Mouse (Mus musculus): Measurements from ENCODE around the gene Cpa2. TPM values are rescaled to one million over a fixed set of nuclear protein-coding genes. Genes with fewer than 3 reads are reported as not detected.

Gene Cpa2
- polyA plus RNA-seq, 1 experiment from 2014 or later = 6.6 TPM

GRCm38 (mm10) chr6:30589819-30590218, 48.4 kb downstream of the Cpa2 start:
- Histone ChIP-seq H3K36me3 (no peaks in the 10 kb centered on the region), H3K27ac (peak overlapping the region; percentile 38), H3K4me3 (no peak overlapping the region), H3K4me1 (0 out of 2 replicates have a peak, but pooled peaks cover 2% of the 10 kb centered on the region), H3K27me3 (no peaks in the 10 kb centered on the region), H3K9me3 (no peaks in the 10 kb centered on the region), H3K9ac (no peak overlapping the region), H3K4me2 (no peak overlapping the region)
- peak; percentile 36; the same call in 1 of the 2 replicates for ATAC-seq (ENCODE audit: borderline replicate concordance, extremely low read depth, low FRiP score, low TSS enrichment)
- 16% methylated on average over 2 of the region's 2 CpGs for WGBS

GRCm38 (mm10) chr6:30591851-30592404, 50.5 kb downstream of the Cpa2 start:
- Histone ChIP-seq H3K9me3 (no peaks in the 10 kb centered on the region), H3K4me1 (peaks cover 14% of the 10 kb centered on the region; the same call in 1 of the 2 replicates), H3K4me3 (no peak overlapping the region), H3K27me3 (no peaks in the 10 kb centered on the region), H3K27ac (no peak overlapping the region), H3K9ac (no peak overlapping the region), H3K36me3 (no peaks in the 10 kb centered on the region), H3K4me2 (no peak overlapping the region)
- WGBS = 44% methylated on average over 5 of the region's 5 CpGs
- no peak for ATAC-seq (ENCODE audit: borderline replicate concordance, extremely low read depth, low FRiP score, low TSS enrichment)

- H3K9ac ChIP-seq = no peak overlapping the region
- H3K4me1 ChIP-seq = peaks cover 17% of the 10 kb centered on the region; the same call in 1 of the 2 replicates
- H3K27ac ChIP-seq = no peak overlapping the region
- no peak for ATAC-seq (ENCODE audit: borderline replicate concordance, extremely low read depth, low FRiP score, low TSS enrichment)
- H3K4me2 ChIP-seq = no peak overlapping the region
- 78% methylated on average over 10 of the region's 10 CpGs for WGBS
- H3K36me3 ChIP-seq = no peaks in the 10 kb centered on the region
- H3K9me3 ChIP-seq = no peaks in the 10 kb centered on the region
- H3K27me3 ChIP-seq = no peaks in the 10 kb centered on the region
- H3K4me3 ChIP-seq = no peak overlapping the region
Measured at GRCm38 (mm10) chr6:30592417-30592974, 51.1 kb downstream of the Cpa2 start.

- Histone ChIP-seq H3K9me3 (no peaks in the 10 kb centered on the region), H3K4me3 (no peak overlapping the region), H3K36me3 (no peaks in the 10 kb centered on the region), H3K4me1 (peaks cover 15% of the 10 kb centered on the region; the same call in 1 of the 2 replicates), H3K27me3 (no peaks in the 10 kb centered on the region), H3K4me2 (no peak overlapping the region), H3K9ac (no peak overlapping the region), H3K27ac (no peak overlapping the region)
- WGBS = 60% methylated on average over 7 of the region's 7 CpGs
- no peak for ATAC-seq (ENCODE audit: borderline replicate concordance, extremely low read depth, low FRiP score, low TSS enrichment)
Measured at GRCm38 (mm10) chr6:30594364-30594763, 53.0 kb downstream of the Cpa2 start.

- H3K27ac ChIP-seq = peak overlapping the region; percentile 72
- no peak overlapping the region for H3K4me3 ChIP-seq
- no peak overlapping the region for H3K4me2 ChIP-seq
- H3K9ac ChIP-seq = no peak overlapping the region
- peak; percentile 77 for ATAC-seq (ENCODE audit: borderline replicate concordance, extremely low read depth, low FRiP score, low TSS enrichment)
- H3K9me3 ChIP-seq = no peaks in the 10 kb centered on the region
- WGBS = 59% methylated on average over 8 of the region's 8 CpGs
- no peaks in the 10 kb centered on the region for H3K36me3 ChIP-seq
- H3K4me1 ChIP-seq = peaks cover 15% of the 10 kb centered on the region; the same call in 1 of the 2 replicates
- no peaks in the 10 kb centered on the region for H3K27me3 ChIP-seq
Measured at GRCm38 (mm10) chr6:30596230-30596898, 55.0 kb downstream of the Cpa2 start.

- no peaks in the 10 kb centered on the region for H3K9me3 ChIP-seq
- WGBS = 64% methylated on average over 3 of the region's 3 CpGs
Measured at GRCm38 (mm10) chr6:30600033-30600432, 58.7 kb downstream of the Cpa2 start.

GRCm38 (mm10) chr6:30600995-30601394, 59.6 kb downstream of the Cpa2 start:
- H3K27ac ChIP-seq = no peak overlapping the region
- H3K4me1 ChIP-seq = peaks cover 9% of the 10 kb centered on the region; the same call in 1 of the 2 replicates
- no peak for ATAC-seq (ENCODE audit: borderline replicate concordance, extremely low read depth, low FRiP score, low TSS enrichment)
- WGBS = 76% methylated on average over 1 of the region's 1 CpGs
- H3K4me2 ChIP-seq = no peak overlapping the region
- H3K27me3 ChIP-seq = no peaks in the 10 kb centered on the region
- H3K4me3 ChIP-seq = no peak overlapping the region
- H3K36me3 ChIP-seq = no peaks in the 10 kb centered on the region
- H3K9ac ChIP-seq = no peak overlapping the region
- no peaks in the 10 kb centered on the region for H3K9me3 ChIP-seq

More at GRCm38 (mm10) chr6:30600033-30600432, 58.7 kb downstream of the Cpa2 start:
- no peak overlapping the region for H3K27ac ChIP-seq
- peaks cover 15% of the 10 kb centered on the region; the same call in 1 of the 2 replicates for H3K4me1 ChIP-seq
- no peak overlapping the region for H3K9ac ChIP-seq
- no peaks in the 10 kb centered on the region for H3K36me3 ChIP-seq
- ATAC-seq (ENCODE audit: borderline replicate concordance, extremely low read depth, low FRiP score, low TSS enrichment) = no peak
- H3K4me2 ChIP-seq = no peak overlapping the region
- no peak overlapping the region for H3K4me3 ChIP-seq
- H3K27me3 ChIP-seq = no peaks in the 10 kb centered on the region

- H3K4me3 ChIP-seq = no peak overlapping the region
- H3K4me2 ChIP-seq = no peak overlapping the region
- no peaks in the 10 kb centered on the region for H3K27me3 ChIP-seq
- 72% methylated on average over 7 of the region's 7 CpGs for WGBS
- no peak overlapping the region for H3K9ac ChIP-seq
- H3K36me3 ChIP-seq = no peaks in the 10 kb centered on the region
- H3K27ac ChIP-seq = no peak overlapping the region
- no peak for ATAC-seq (ENCODE audit: borderline replicate concordance, extremely low read depth, low FRiP score, low TSS enrichment)
- H3K4me1 ChIP-seq = no peaks in the 10 kb centered on the region
- no peaks in the 10 kb centered on the region for H3K9me3 ChIP-seq
Measured at GRCm38 (mm10) chr6:30604342-30604867, 63.0 kb downstream of the Cpa2 start.

- no peak overlapping the region for H3K4me2 ChIP-seq
- no peaks in the 10 kb centered on the region for H3K4me1 ChIP-seq
- no peak overlapping the region for H3K4me3 ChIP-seq
- H3K9ac ChIP-seq = no peak overlapping the region
- H3K36me3 ChIP-seq = no peaks in the 10 kb centered on the region
- no peak overlapping the region for H3K27ac ChIP-seq
- H3K9me3 ChIP-seq = no peaks in the 10 kb centered on the region
- H3K27me3 ChIP-seq = no peaks in the 10 kb centered on the region
- 83% methylated on average over 4 of the region's 4 CpGs for WGBS
- no peak for ATAC-seq (ENCODE audit: borderline replicate concordance, extremely low read depth, low FRiP score, low TSS enrichment)
Measured at GRCm38 (mm10) chr6:30605111-30605510, 63.7 kb downstream of the Cpa2 start.

- ATAC-seq (ENCODE audit: borderline replicate concordance, extremely low read depth, low FRiP score, low TSS enrichment) = no peak
- no peaks in the 10 kb centered on the region for H3K27me3 ChIP-seq
- 75% methylated on average over 5 of the region's 5 CpGs for WGBS
- no peak overlapping the region for H3K9ac ChIP-seq
- H3K9me3 ChIP-seq = no peaks in the 10 kb centered on the region
- no peak overlapping the region for H3K4me3 ChIP-seq
- H3K27ac ChIP-seq = no peak overlapping the region
- no peak overlapping the region for H3K4me2 ChIP-seq
- H3K36me3 ChIP-seq = no peaks in the 10 kb centered on the region
- H3K4me1 ChIP-seq = no peaks in the 10 kb centered on the region
Measured at GRCm38 (mm10) chr6:30605672-30606071, 64.3 kb downstream of the Cpa2 start.

- Histone ChIP-seq H3K9ac (no peak within 1 kb of the TSS), H3K4me2 (no peak within 1 kb of the TSS), H3K27ac (no peak within 1 kb of the TSS), H3K27me3 (no peaks in the 10 kb centered on the region), H3K4me3 (no peak within 1 kb of the TSS), H3K36me3 (no peaks in the 10 kb centered on the region), H3K4me1 (no peaks in the 10 kb centered on the region), H3K9me3 (no peaks in the 10 kb centered on the region)
- no peak for ATAC-seq (ENCODE audit: borderline replicate concordance, extremely low read depth, low FRiP score, low TSS enrichment)
- 96% methylated on average over 7 of the region's 7 CpGs for WGBS
Measured at GRCm38 (mm10) chr6:30610710-30611109, 69.3 kb downstream of the Cpa2 start, which contains the start of gene Cpa5. Cpa5 (plus strand) TSS chr6:30611010.

- Histone ChIP-seq H3K9me3 (no peaks in the 10 kb centered on the region), H3K4me1 (peaks cover 2% of the 10 kb centered on the region)
- WGBS = 80% methylated on average over 5 of the region's 5 CpGs
Measured at GRCm38 (mm10) chr6:30611212-30611611, 69.8 kb downstream of the Cpa2 start.

More at GRCm38 (mm10) chr6:30611212-30611611, 69.8 kb downstream of the Cpa2 start:
- no peak overlapping the region for H3K9ac ChIP-seq
- H3K4me2 ChIP-seq = no peak overlapping the region
- no peaks in the 10 kb centered on the region for H3K27me3 ChIP-seq
- no peak overlapping the region for H3K27ac ChIP-seq
- H3K4me3 ChIP-seq = no peak overlapping the region
- H3K36me3 ChIP-seq = no peaks in the 10 kb centered on the region
- no peak for ATAC-seq (ENCODE audit: borderline replicate concordance, extremely low read depth, low FRiP score, low TSS enrichment)
